ENCODE assay signal across 10 mouse cellular contexts in the genomic region with DNA sequence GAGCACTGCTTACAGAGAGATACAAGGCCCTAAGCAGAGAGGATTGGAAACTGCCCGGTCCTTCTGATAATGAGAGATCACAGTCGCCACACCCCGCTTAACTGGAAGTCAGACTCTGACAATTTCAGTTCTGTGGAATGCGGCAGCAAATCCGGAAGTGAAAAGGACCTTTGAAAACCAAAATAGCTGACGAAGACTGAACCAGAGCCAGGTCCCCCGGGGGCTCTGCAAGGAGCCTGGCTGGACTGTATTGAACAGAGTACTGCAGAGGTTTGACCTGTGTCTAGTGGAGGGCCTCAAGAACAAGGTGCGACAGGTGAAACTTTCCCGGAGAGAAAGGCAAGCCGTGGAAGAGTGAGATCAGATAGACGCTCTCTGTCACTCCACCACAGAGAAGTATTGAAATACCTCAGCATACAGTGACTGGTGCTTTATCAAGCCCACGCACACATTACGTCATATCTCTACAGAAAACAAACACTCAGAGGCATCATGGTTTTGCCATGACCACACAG. TPM values are rescaled to one million over a fixed set of nuclear protein-coding genes. Genes with fewer than 3 reads are reported as not detected.
DNase-seq lines count a peak whose midpoint lies in the region; ATAC-seq lines count a peak whose summit lies in the region.
"Had no signal": no experiment of that assay in that cellular context is flagged by ENCODE, and none has a peak within 500 bp of the region (broad histone marks: within the 10 kb centered on the region; RNA-seq: fewer than 3 reads in every experiment).

No protein-coding gene starts in this region.

- no peaks in the 10 kb centered on the region for H3K27me3 ChIP-seq in kidney, embryonic 14.5 days (ENCODE audit: control insufficient read depth, insufficient read depth, low read length)
- peaks cover 6% of the 10 kb centered on the region for H3K27me3 ChIP-seq in heart, embryonic 12.5 days (replicated peaks)
- H3K27me3 ChIP-seq: embryonic facial prominence, embryonic 13.5 days; limb, embryonic 12.5 days had no signal

- H3K4me2 ChIP-seq in kidney, embryonic 14.5 days (replicated peaks; ENCODE audit: low read depth, low read length), result no peak overlapping the region
- peak overlapping the region; percentile 53 for H3K4me2 ChIP-seq in heart, embryonic 12.5 days
- H3K4me2 ChIP-seq: embryonic facial prominence, embryonic 13.5 days; limb, embryonic 12.5 days had no signal

- H3K27ac ChIP-seq in kidney, embryonic 14.5 days (ENCODE audit: low read depth, low read length), result no peak overlapping the region
- no peak overlapping the region for H3K27ac ChIP-seq in heart, embryonic 12.5 days (ENCODE audit: poor library complexity, severe bottlenecking)
- H3K27ac ChIP-seq: embryonic facial prominence, embryonic 13.5 days; limb, embryonic 12.5 days had no signal

- no peak overlapping the region for H3K4me3 ChIP-seq in kidney, embryonic 14.5 days (ENCODE audit: low read length)
- no peak overlapping the region for H3K4me3 ChIP-seq in heart, embryonic 12.5 days
- H3K4me3 ChIP-seq: embryonic facial prominence, embryonic 13.5 days; limb, embryonic 12.5 days had no signal

- H3K4me1 ChIP-seq in kidney, embryonic 14.5 days (ENCODE audit: control insufficient read depth, insufficient read depth, low read length), result peaks cover 7% of the 10 kb centered on the region; the same call in 1 of the 2 replicates
- peaks cover 49% of the 10 kb centered on the region for H3K4me1 ChIP-seq in heart, embryonic 12.5 days (replicated peaks)
- H3K4me1 ChIP-seq: limb, embryonic 12.5 days had no signal

- no peaks in the 10 kb centered on the region for H3K9me3 ChIP-seq in kidney, embryonic 14.5 days (ENCODE audit: control insufficient read depth, low read length)
- no peaks in the 10 kb centered on the region for H3K9me3 ChIP-seq in heart, embryonic 12.5 days (replicated peaks)
- H3K9me3 ChIP-seq: embryonic facial prominence, embryonic 13.5 days; limb, embryonic 12.5 days had no signal

- peak; percentile 70 for DNase-seq in kidney, adult 11 months
- DNase-seq in kidney, postnatal 25 days, result peak; percentile 67 to 74
- DNase-seq in skeletal muscle tissue, adult 2 months (ENCODE audit: low read depth, low spot score), result peak; percentile 34
- no peak for DNase-seq in c-Kit-positive CD71-positive TER-119-positive erythroid progenitor cells, embryonic 14.5 days (ENCODE audit: low spot score)
- no peak for DNase-seq in gastrocnemius, postnatal 10 days

- no peaks in the 10 kb centered on the region for H3K36me3 ChIP-seq in kidney, embryonic 14.5 days (ENCODE audit: control insufficient read depth, insufficient read depth, low read length)
- no peaks in the 10 kb centered on the region for H3K36me3 ChIP-seq in heart, embryonic 12.5 days
- H3K36me3 ChIP-seq: embryonic facial prominence, embryonic 13.5 days; limb, embryonic 12.5 days had no signal

- H3K9ac ChIP-seq in kidney, embryonic 14.5 days (ENCODE audit: low read depth, low read length), result no peak overlapping the region
- H3K9ac ChIP-seq in heart, embryonic 12.5 days, result peak overlapping the region; percentile 25; the same call in 1 of the 2 replicates
- H3K9ac ChIP-seq: embryonic facial prominence, embryonic 13.5 days; limb, embryonic 12.5 days had no signal

- ATAC-seq in kidney, embryonic 14.5 days (ENCODE audit: low FRiP score, low TSS enrichment), result no peak
- peak; percentile 34 for ATAC-seq in heart, embryonic 12.5 days (ENCODE audit: insufficient number of reproducible peaks, low FRiP score)
- no peak for ATAC-seq in erythroblast, adult 5-6 weeks (replicated peaks; ENCODE audit: low FRiP score, poor library complexity, severe bottlenecking)

- WGBS in kidney, embryonic 14.5 days, result 67% methylated on average over 13 of the region's 13 CpGs
- WGBS in heart, embryonic 12.5 days, result 13% methylated on average over 13 of the region's 13 CpGs

RNA-seq across cellular contexts. Expression of gene Etv3, which starts 9.6 kb away (rescaled TPM):
- 8.2 and 9.7 TPM in 2 replicates for polyA plus RNA-seq in kidney, embryonic 14.5 days (2014; fragmentation: Nextera tagmentation; extraction: Ambion mirVana)
- polyA plus RNA-seq in heart, embryonic 12.5 days (2016; fragmentation: Nextera tagmentation; extraction: Ambion mirVana), result 13.9 and 14.0 TPM in 2 replicates
- 1.3 and 2.3 TPM in 2 replicates for total RNA-seq in erythroblast, adult 5-6 weeks (2015; ENCODE audit: low replicate concordance)
- total RNA-seq in erythroblast, adult 5-6 weeks (2017; ENCODE audit: low replicate concordance), result 1.4 and 2.5 TPM in 2 replicates
- total RNA-seq in gastrocnemius, postnatal 10 days (2021), result 10 to 100 TPM; 11.4 to 11.6 TPM

Comparison
In these comparisons a context has a peak if more than half of its experiments do, and no peak if none do; other contexts are left out.
1. DNase-seq: peak in kidney, adult 11 months (single experiment), kidney, postnatal 25 days (2 of 2) and skeletal muscle tissue, adult 2 months (single experiment); none in c-Kit-positive CD71-positive TER-119-positive erythroid progenitor cells, embryonic 14.5 days (single experiment) and gastrocnemius, postnatal 10 days (single experiment).